ENCODE assay signal across 15 mouse cellular contexts in genomic region chr8:120044907-120045306, GRCm38 (mm10).
"Had no signal": no experiment of that assay in that cellular context is flagged by ENCODE, and none has a peak within 500 bp of the region (broad histone marks: within the 10 kb centered on the region; RNA-seq: fewer than 3 reads in every experiment).

No protein-coding gene starts in this region.

- H3K36me3 ChIP-seq: lung, embryonic 15.5 days; midbrain, embryonic 15.5 days had no signal

- ATAC-seq: midbrain, embryonic 15.5 days had no signal

- H3K4me3 ChIP-seq: layer of hippocampus, adult 2 months; lung, embryonic 15.5 days; megakaryocyte, embryonic 14.5 days; midbrain, embryonic 15.5 days had no signal

- H3K4me2 ChIP-seq: liver, embryonic 11.5 days; lung, embryonic 15.5 days; midbrain, embryonic 11.5 days; midbrain, embryonic 15.5 days had no signal

- H3K9me3 ChIP-seq: lung, embryonic 15.5 days; midbrain, embryonic 15.5 days had no signal

- DNase-seq: kidney, adult 11 months; kidney, adult 9 months; kidney, postnatal 4 days; left cerebral cortex, postnatal 4 days; right cerebral cortex, adult 18-20 months; right cerebral cortex, postnatal 25 days; thymus, adult 18-20 months; thymus, postnatal 14 days had no signal

- H3K9ac ChIP-seq: lung, embryonic 15.5 days; midbrain, embryonic 15.5 days had no signal

- H3K4me1 ChIP-seq: midbrain, embryonic 15.5 days had no signal

- H3K27ac ChIP-seq: kidney, postnatal 0 days; lung, embryonic 15.5 days; midbrain, embryonic 15.5 days had no signal

- H3K27me3 ChIP-seq: lung, embryonic 15.5 days; midbrain, embryonic 15.5 days had no signal
